Mouse (Mus musculus): ENCODE data around the gene Ip6k3.

The Ip6k3 gene

DNA sequence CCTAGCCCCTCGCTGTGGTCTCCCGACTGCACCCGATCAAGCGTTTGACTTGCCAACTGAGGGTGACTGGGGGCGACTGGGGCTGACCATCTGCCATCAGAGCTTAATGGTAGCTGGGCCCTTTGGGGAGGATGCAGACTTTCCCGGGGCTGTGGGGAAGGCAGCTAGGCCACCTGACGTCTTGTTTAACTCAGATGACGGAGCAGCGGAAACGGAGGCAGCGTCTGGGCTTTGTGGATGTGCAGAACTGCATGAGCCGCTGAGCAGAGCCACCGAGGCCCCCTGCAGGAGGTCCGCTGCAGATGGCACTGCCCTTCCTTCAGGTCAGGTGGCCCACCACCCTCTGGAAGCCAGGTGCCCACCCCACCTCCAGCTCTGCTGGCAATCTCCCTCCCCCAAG is 46.3 kb downstream of the Ip6k3 start:
- no peak for DNase-seq

GRCm38 (mm10) chr17:27120561-27121024 is 47.0 kb downstream of the Ip6k3 start:
- DNase-seq: peak; percentile 82

- no peak for DNase-seq
These were observed 47.6 kb downstream of the Ip6k3 start for GRCm38 (mm10) chr17:27119954-27120353.

DNA sequence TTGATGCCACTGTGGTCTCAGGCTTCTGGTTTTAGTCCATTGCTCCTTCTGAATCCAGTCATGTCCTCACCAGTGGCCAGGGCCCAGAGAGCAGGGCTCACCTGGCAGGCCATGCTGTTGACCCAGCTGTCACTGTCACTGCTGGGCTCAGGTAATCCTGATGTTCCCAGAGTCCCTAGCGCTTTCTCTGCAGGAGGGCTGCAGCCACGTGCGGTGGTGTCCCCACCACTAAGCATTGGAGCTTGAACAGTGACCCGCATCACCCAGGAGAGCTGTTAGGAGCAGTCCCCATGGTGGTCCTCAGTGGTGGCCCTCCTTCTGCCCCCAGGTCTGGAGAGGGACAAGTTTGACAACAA is 48.1 kb downstream of the Ip6k3 start:
- no peak for DNase-seq

DNA sequence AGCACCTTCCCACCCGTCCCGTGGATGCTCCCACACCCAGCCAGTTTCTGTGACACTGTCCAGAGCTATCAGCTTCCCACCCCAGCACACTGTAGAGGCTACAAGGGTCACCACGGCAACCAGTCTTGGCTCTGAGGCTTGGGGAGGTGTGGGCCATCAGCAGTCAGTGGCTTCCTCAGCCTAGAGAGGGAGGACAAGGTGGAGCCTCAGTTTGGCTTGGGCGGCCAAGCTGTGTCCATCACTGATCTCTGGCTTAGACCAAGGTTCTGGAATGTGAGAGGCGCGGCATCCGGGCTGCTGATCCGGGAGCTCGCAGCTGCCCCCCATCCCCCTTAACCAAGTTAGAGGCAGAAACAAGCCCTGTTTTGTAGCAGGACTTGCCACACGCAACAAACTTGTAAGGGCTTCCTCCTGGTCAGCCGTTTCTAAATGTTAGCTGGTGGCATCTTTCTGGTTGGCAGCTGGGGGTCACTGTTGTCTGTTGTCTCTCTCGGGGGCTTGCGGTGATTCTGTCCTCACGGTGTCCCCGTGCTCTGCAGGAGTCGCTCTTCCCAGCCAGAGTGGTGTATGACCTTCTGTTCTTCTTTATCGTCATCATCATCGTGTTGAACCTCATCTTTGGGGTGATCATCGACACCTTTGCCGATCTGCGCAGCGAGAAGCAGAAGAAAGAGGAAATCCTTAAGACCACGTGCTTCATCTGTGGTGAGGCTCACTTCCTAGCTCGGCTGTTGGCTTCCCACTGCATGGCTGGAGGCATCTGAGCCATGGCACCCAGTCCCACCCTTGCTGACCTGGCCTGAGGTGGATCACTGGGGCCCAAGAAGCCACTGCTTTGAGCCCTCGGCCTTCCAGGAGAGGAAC is 48.7 kb downstream of the Ip6k3 start:
- DNase-seq: no peak

DNA sequence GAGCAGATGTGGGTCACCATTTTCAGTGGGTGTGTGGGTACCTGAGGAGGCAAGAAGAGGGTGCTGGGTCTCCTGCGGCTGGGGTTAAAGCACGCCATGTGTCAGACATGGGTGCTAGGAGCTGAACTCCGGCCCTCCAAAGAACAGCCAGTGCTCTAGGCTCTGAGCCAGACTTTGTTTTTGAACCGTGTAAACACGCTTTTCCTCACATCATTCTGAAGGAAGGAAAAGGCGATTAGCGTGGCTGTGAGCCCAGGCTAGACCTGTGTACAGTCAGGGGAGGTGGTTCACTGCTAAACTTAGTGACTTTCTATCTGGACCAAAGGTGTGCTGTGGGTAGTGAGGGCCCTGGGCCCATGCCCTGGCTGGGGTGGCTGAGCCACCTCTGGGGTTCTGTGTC is 57.5 kb downstream of the Ip6k3 start:
- DNase-seq: no peak

DNA sequence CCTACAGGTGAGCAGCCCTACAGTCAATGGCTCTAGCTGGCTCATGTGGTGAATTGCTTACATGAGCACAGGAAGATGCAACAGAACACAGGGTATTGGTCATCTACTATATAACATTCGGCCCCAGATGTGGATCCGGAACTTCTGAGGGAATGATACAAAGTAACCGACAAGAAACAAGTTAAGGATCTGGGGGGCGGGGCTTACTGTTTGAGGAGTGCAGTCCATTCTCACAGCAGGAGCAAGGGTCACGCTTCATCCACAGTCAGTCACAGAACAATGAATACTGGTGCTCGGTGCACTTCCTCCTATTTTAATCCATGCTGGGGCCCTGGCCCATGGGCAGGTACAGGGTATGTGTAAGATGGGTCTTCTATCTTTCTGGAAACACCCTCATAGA is 59.7 kb downstream of the Ip6k3 start:
- no peak for DNase-seq

DNA sequence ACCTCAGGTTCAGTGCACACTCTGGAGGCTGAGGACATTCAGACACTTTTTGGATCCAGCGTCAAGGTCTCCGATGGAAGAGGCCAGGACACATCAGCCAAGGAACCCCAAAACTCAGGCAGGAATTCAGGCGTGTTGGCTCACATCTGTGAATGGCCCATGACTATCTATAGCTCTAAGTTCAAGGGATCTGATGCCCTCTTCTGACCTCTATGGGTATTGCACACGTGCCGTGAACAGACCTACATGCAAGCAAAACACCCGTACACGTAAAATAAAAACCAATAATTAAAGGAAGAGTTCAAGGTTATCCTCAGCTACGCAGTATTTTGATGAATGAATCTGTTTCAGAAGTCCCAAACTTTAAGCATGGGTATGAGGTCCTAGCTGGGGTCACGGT is 60.9 kb downstream of the Ip6k3 start:
- DNase-seq: no peak

DNA sequence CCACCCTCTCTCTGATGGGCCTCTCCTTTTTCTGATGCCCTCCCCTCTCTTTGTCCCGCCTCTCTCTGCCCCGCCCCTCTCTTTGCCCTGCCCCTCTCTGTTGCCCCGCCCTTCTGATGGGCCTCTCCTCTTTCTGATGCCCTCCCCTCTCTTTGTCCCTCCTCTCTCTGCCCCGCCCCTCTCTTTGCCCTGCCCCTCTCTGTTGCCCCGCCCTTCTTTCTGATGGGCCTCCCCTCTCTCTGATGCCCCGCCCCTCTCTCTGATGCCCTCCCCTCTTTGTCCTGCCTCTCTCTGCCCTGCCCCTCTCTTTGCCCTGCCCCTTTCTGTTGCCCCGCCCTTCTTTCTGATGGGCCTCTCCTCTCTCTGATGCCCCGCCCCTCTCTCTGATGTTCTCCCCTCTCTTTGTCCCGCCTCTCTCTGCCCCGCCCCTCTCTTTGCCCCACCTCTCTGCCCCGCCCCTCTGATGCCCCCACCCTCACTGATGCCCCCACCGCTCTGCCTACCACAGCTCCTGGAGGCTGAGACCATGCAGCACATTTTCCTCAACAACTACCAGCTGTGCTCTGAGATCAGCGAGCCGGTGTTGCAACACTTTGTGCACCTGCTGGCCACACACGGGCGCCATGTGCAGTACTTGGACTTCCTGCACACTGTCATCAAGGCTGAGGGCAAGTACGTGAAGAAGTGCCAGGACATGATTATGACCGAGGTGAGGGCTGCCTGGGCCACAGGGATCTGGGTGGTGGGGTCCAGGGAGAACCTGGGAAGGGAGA is 61.7 kb downstream of the Ip6k3 start:
- no peak for DNase-seq

DNA sequence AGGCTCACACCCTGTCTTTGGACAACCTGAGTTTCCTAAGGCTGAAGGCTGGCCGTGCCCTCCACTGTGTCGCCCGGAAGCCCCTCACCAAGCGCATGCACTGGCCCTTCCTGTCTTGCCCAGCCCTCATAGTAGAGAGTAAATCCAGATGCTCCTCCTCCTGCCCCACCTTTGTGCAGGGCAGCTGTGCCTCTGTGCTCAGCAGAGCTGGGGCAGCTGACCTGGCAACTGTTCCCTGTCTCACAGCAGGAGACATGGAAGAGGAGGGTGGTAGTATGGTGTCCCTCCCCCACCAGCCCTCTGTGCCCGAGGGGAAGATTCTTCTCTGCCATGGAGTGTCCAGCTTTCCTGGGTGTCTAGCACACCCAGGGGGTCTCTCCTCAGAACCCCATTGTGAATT is 65.9 kb downstream of the Ip6k3 start:
- DNase-seq: no peak

- DNase-seq: no peak
These were observed 71.9 kb downstream of the Ip6k3 start for GRCm38 (mm10) chr17:27095690-27096089.
